Mouse (Mus musculus) retina, postnatal 7 days (tissue): ENCODE results near the gene Sema6b.
A peak's percentile ranks its signal among the peaks of the same experiment; 100 is the strongest.
"Not testable (repeated sequence)": the region's sequence is repeated elsewhere in the genome, so short reads cannot be mapped to it uniquely, and the experiment has no call there.

Experiments
- DNase-seq: peaks from one replicate; pipeline ENCODE4 v3.0.0-alpha.2; 2012; ENCODE audit warnings: low read depth, low spot score

The Sema6b gene

GRCm38 (mm10) chr17:56119431-56119830 lies 20.7 kb downstream of the Sema6b start:
- DNase-seq, result no peak

- DNase-seq, result no peak
These were observed 22.9 kb downstream of the Sema6b start, which contains the start of gene Plin5 for GRCm38 (mm10) chr17:56117251-56117710. Gene Plin5 (minus strand): TSS chr17:56117596.

GRCm38 (mm10) chr17:56116193-56116592 lies 23.9 kb downstream of the Sema6b start:
- DNase-seq, result no peak

GRCm38 (mm10) chr17:56112743-56113142 lies 27.4 kb downstream of the Sema6b start:
- no peak for DNase-seq

GRCm38 (mm10) chr17:56111864-56112263 lies 28.3 kb downstream of the Sema6b start:
- peak; percentile 63 for DNase-seq

- no peak for DNase-seq
These were observed 29.1 kb downstream of the Sema6b start for GRCm38 (mm10) chr17:56111021-56111420.

GRCm38 (mm10) chr17:56110571-56110970 lies 29.6 kb downstream of the Sema6b start:
- DNase-seq, result no peak

GRCm38 (mm10) chr17:56109219-56110051 lies 30.7 kb downstream of the Sema6b start, which contains the start of gene Plin4:
Gene Plin4 (minus strand): TSS chr17:56109803.
- no peak for DNase-seq

GRCm38 (mm10) chr17:56108334-56109044 lies 31.7 kb downstream of the Sema6b start:
- DNase-seq, result no peak

- DNase-seq, result no peak
These were observed 32.4 kb downstream of the Sema6b start for GRCm38 (mm10) chr17:56107736-56108135.

GRCm38 (mm10) chr17:56106981-56107380 lies 33.2 kb downstream of the Sema6b start:
- DNase-seq, result no peak

GRCm38 (mm10) chr17:56106436-56106835 lies 33.7 kb downstream of the Sema6b start:
- not testable (repeated sequence) for DNase-seq

GRCm38 (mm10) chr17:56104821-56105220 lies 35.3 kb downstream of the Sema6b start:
- DNase-seq, result not testable (repeated sequence)

GRCm38 (mm10) chr17:56103465-56104285 lies 36.5 kb downstream of the Sema6b start:
- DNase-seq, result no peak

- no peak for DNase-seq
These were observed 37.2 kb downstream of the Sema6b start for GRCm38 (mm10) chr17:56102927-56103326.

GRCm38 (mm10) chr17:56102158-56102557 lies 38.0 kb downstream of the Sema6b start:
- no peak for DNase-seq

- DNase-seq, result no peak
These were observed 39.3 kb downstream of the Sema6b start for GRCm38 (mm10) chr17:56100811-56101210.

GRCm38 (mm10) chr17:56098711-56099572 lies 41.2 kb downstream of the Sema6b start:
- DNase-seq, result no peak

GRCm38 (mm10) chr17:56098180-56098579 lies 42.0 kb downstream of the Sema6b start:
- no peak for DNase-seq

- no peak for DNase-seq
These were observed 43.3 kb downstream of the Sema6b start for GRCm38 (mm10) chr17:56096883-56097282.

- DNase-seq, result no peak
These were observed 47.3 kb downstream of the Sema6b start for GRCm38 (mm10) chr17:56092794-56093193.
